Mouse (Mus musculus) adrenal gland, adult 10 weeks (tissue): ENCODE results near the gene Hist1h2ah. TPM values are rescaled to one million over a fixed set of nuclear protein-coding genes. Genes with fewer than 3 reads are reported as not detected.

Experiments used
- polyA plus RNA-seq: library from polyadenylated mRNA; stranded (reverse); fragments of 350-450 nt; fragmentation: Illumina TruSeq; extraction: RNeasy Lipid Tissue Mini Kit (QIAGEN cat#74804); gene quantifications from one replicate; pipeline ENCODE4 v1.2.3, GENCODE M21; 2014; ENCODE audit warnings: low read depth, low replicate concordance

Gene Hist1h2ah
- not detected for polyA plus RNA-seq

GRCm38 (mm10) chr13:22035267-22036148 is at the start of gene Hist1h2ah, which contains the start of gene Hist1h2bk:
Gene Hist1h2ah (minus strand): TSS chr13:22035568.
Gene Hist1h2bk (plus strand): TSS chr13:22035870.

GRCm38 (mm10) chr13:22084140-22084539 is 48.8 kb upstream of the Hist1h2ah start, which contains the start of gene Vmn1r188:
Gene Vmn1r188 (plus strand): TSS chr13:22084440.

GRCm38 (mm10) chr13:22042568-22043502 is 7.5 kb upstream of the Hist1h2ah start, which contains the start of the genes Hist1h2ag and Hist1h2bj:
Gene Hist1h2ag (minus strand): TSS chr13:22042944.
Gene Hist1h2bj (plus strand): TSS chr13:22043214.

GRCm38 (mm10) chr13:22041142-22041536 is 5.8 kb upstream of the Hist1h2ah start, which contains the start of gene Hist1h4i:
Gene Hist1h4i (minus strand): TSS chr13:22041362.

GRCm38 (mm10) chr13:22009642-22010041 is 25.7 kb downstream of the Hist1h2ah start, which contains the start of gene Prss16:
Gene Prss16 (minus strand): TSS chr13:22009742.

Other genes starting within 250 kb of the Hist1h2ah start
- not detected for gene Hist1h2an, start 248.3 kb downstream of the Hist1h2ah start, polyA plus RNA-seq
- gene Hist1h2bp, start 248.1 kb downstream of the Hist1h2ah start, polyA plus RNA-seq = not detected
- not detected for gene Hist1h2bq, start 225.4 kb downstream of the Hist1h2ah start, polyA plus RNA-seq
- gene Hist1h2ao, start 225.1 kb downstream of the Hist1h2ah start, polyA plus RNA-seq = not detected
- gene Hist1h4m, start 223.8 kb downstream of the Hist1h2ah start, polyA plus RNA-seq = not detected
- gene Hist1h4n, start 203.4 kb downstream of the Hist1h2ah start, polyA plus RNA-seq = not detected
- not detected for gene Hist1h2ap, start 202.1 kb downstream of the Hist1h2ah start, polyA plus RNA-seq
- 1.2 TPM for gene Hist1h2br, start 201.8 kb downstream of the Hist1h2ah start, polyA plus RNA-seq
- 2.9 TPM for gene Zfp184, start 90.5 kb downstream of the Hist1h2ah start, polyA plus RNA-seq
- gene Pom121l2, start 54.4 kb downstream of the Hist1h2ah start, polyA plus RNA-seq = not detected
- 0.35 TPM for gene Prss16, start 25.8 kb downstream of the Hist1h2ah start, polyA plus RNA-seq
- not detected for gene Hist1h2bk, start 302 bp upstream of the Hist1h2ah start, polyA plus RNA-seq
- gene Hist1h4i, start 5.8 kb upstream of the Hist1h2ah start, polyA plus RNA-seq = 7.8 TPM
- not detected for gene Hist1h2ag, start 7.4 kb upstream of the Hist1h2ah start, polyA plus RNA-seq
- not detected for gene Hist1h2bj, start 7.6 kb upstream of the Hist1h2ah start, polyA plus RNA-seq
- not detected for gene Vmn1r188, start 48.9 kb upstream of the Hist1h2ah start, polyA plus RNA-seq
- not detected for gene Vmn1r189, start 70.3 kb upstream of the Hist1h2ah start, polyA plus RNA-seq
- gene Vmn1r191, start 148.4 kb upstream of the Hist1h2ah start, polyA plus RNA-seq = not detected
- gene Vmn1r192, start 155.6 kb upstream of the Hist1h2ah start, polyA plus RNA-seq = not detected
- not detected for gene Vmn1r193, start 187.6 kb upstream of the Hist1h2ah start, polyA plus RNA-seq
- not detected for gene Vmn1r194, start 208.6 kb upstream of the Hist1h2ah start, polyA plus RNA-seq
- gene Vmn1r195, start 235.0 kb upstream of the Hist1h2ah start, polyA plus RNA-seq = not detected